Mouse (Mus musculus): Measurements from ENCODE around the gene Alcam.

DNA sequence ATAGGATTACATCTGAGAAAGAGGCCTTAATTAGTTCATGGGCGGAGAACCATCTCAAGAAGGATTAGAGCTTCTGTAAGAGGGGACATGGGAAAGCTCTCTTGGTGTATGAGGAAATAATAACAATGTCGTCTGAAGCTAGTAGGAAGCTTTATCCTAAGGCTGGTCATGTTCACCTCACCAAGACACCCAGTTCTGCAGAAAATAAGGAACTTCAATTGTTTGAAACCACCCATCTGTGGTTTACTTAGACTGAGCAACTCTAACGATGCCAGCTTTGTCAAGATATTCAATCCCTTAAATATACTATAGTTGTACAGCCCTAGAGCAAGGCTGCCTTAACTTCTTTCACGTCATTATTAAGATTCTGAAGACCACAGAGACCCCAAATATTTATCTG, 20.4 kb upstream of the Alcam start:
- no peak for TF ChIP-seq CTCF (IDR thresholded peaks at IDR 0.05)
- TF ChIP-seq POLR2A (IDR thresholded peaks at IDR 0.05; ENCODE audit: insufficient read depth, low read depth, low read length), result no peak
- no peak for TF ChIP-seq EP300 (IDR thresholded peaks at IDR 0.05; ENCODE audit: insufficient read depth, low read depth, low read length)
